Mouse (Mus musculus): Measurements from ENCODE around the gene Vmn2r74.

The Vmn2r74 gene

DNA sequence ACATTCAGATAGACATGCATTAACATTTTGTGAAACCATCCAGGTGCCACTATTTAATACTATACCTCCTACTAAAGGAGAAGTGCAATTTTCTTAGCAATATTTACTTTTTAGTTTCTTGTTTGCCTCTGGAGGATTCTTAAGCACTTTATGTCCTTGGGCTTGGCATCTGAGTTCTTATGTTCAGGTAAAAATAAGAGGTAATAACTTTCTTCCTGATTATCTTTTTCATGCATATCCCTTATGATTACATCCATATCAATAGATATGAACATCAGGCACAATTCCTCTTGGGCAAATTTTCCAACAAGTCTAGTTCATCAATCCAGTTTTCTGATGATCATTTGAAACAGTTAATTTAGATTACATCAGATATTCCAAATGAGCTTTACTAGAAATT lies at the start of gene Vmn2r74:
TSS of gene Vmn2r74 (minus strand) at position 101 of the 400 bp plus-strand sequence.
- DNase-seq (ENCODE audit: low read depth, low spot score): no peak

DNA sequence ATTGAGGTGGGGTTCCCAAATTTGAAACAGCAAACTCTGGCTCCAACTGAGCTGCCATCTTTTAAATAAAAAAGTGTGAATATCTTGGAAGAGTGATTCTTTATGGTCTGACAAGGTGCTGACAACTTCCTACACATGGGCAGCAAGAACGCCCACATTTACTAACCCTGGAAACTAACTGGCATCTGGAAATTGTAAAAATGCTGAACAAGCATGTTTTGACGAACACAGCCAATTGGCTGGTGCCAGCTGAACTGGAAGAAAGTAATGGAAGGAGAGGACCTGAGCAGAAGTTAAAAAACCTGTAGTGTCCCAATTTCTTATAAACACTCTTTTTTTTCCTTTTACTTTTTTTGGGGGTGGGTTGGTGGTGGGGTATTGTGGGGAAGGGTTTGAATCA lies 46.1 kb upstream of the Vmn2r74 start:
- DNase-seq (ENCODE audit: low read depth, low spot score): no peak
